ENCODE assay signal across 9 mouse cellular contexts in genomic region chr16:34414581-34414980, GRCm38 (mm10).
DNase-seq lines count a peak whose midpoint lies in the region; ATAC-seq and TF ChIP-seq lines count a peak whose summit lies in the region.
"Had no signal": no experiment of that assay in that cellular context is flagged by ENCODE, and none has a peak within 500 bp of the region (broad histone marks: within the 10 kb centered on the region; RNA-seq: fewer than 3 reads in every experiment).

No protein-coding gene starts in this region.

- peak overlapping the region; percentile 25; the same call in 1 of the 2 replicates for H3K27ac ChIP-seq in heart, embryonic 12.5 days (ENCODE audit: poor library complexity, severe bottlenecking)
- H3K27ac ChIP-seq in midbrain, postnatal 0 days (ENCODE audit: low read depth, low read length) = no peak overlapping the region

- 56% methylated on average over 7 of the region's 7 CpGs for WGBS in heart, embryonic 12.5 days
- 70% methylated on average over 7 of the region's 7 CpGs for WGBS in midbrain, postnatal 0 days

- peak; percentile 55 for DNase-seq in kidney, postnatal 10 days
- DNase-seq in kidney, adult 11 months = no peak
- peak; percentile 53 for DNase-seq in left cerebral cortex, adult 11 months (ENCODE audit: low spot score)
- DNase-seq in midbrain, postnatal 0 days (ENCODE audit: low spot score) = peak; percentile 31
- no peak for DNase-seq in adipocyte (ENCODE audit: low spot score)
- DNase-seq in adrenal gland, postnatal 25 days = no peak
- no peak for DNase-seq in thymus, adult 18-20 months

- H3K27me3 ChIP-seq in heart, embryonic 12.5 days (replicated peaks) = no peaks in the 10 kb centered on the region
- H3K27me3 ChIP-seq in midbrain, postnatal 0 days (ENCODE audit: insufficient read depth, low read length) = no peaks in the 10 kb centered on the region

- H3K4me2 ChIP-seq in heart, embryonic 12.5 days = no peak overlapping the region
- no peak overlapping the region for H3K4me2 ChIP-seq in midbrain, postnatal 0 days (ENCODE audit: low read depth, low read length, poor library complexity, severe bottlenecking)

- H3K9me3 ChIP-seq in heart, embryonic 12.5 days (replicated peaks) = no peaks in the 10 kb centered on the region
- H3K9me3 ChIP-seq in midbrain, postnatal 0 days (ENCODE audit: low read length) = no peaks in the 10 kb centered on the region

- ATAC-seq in heart, embryonic 12.5 days (ENCODE audit: insufficient number of reproducible peaks, low FRiP score) = no peak
- no peak for ATAC-seq in midbrain, postnatal 0 days (ENCODE audit: low FRiP score)

- no peak overlapping the region for H3K4me3 ChIP-seq in heart, embryonic 12.5 days
- no peak overlapping the region for H3K4me3 ChIP-seq in midbrain, postnatal 0 days (ENCODE audit: low read depth, low read length)
- H3K4me3 ChIP-seq: megakaryocyte, embryonic 14.5 days had no signal

- H3K36me3 ChIP-seq in heart, embryonic 12.5 days = no peaks in the 10 kb centered on the region
- H3K36me3 ChIP-seq in midbrain, postnatal 0 days (ENCODE audit: insufficient read depth, low read length) = no peaks in the 10 kb centered on the region

- peaks cover 23% of the 10 kb centered on the region for H3K4me1 ChIP-seq in heart, embryonic 12.5 days (replicated peaks)
- peaks cover 10% of the 10 kb centered on the region; the same call in 1 of the 2 replicates for H3K4me1 ChIP-seq in midbrain, postnatal 0 days (ENCODE audit: insufficient read depth, low read length)

- H3K9ac ChIP-seq in heart, embryonic 12.5 days = no peak overlapping the region
- H3K9ac ChIP-seq in midbrain, postnatal 0 days (replicated peaks; ENCODE audit: low read length, poor library complexity, severe bottlenecking) = no peak overlapping the region

- TF ChIP-seq CTCF in midbrain, postnatal 0 days (IDR thresholded peaks at IDR 0.05) = no peak

Comparison
In these comparisons a context has a peak if more than half of its experiments do, and no peak if none do; other contexts are left out.
1. DNase-seq: peak in kidney, postnatal 10 days (single experiment), left cerebral cortex, adult 11 months (single experiment) and midbrain, postnatal 0 days (single experiment); none in kidney, adult 11 months (single experiment), adipocyte (single experiment), adrenal gland, postnatal 25 days (single experiment) and thymus, adult 18-20 months (0 of 2).